Mouse (Mus musculus): Measurements from ENCODE around the gene Mapkapk2. TPM values are rescaled to one million over a fixed set of nuclear protein-coding genes. Genes with fewer than 3 reads are reported as not detected.

Mapkapk2 gene
- total and polyA plus RNA-seq, 3 experiments = 53.2 to 85.4 TPM; not detected in 1

- Histone ChIP-seq H3K4me1 (ENCODE audit: control insufficient read depth in 1 of 2, insufficient read depth in 2 of 2, low read length in 2 of 2) (peaks cover 0 to 3% of the 10 kb centered on the region in 2 experiments; a peak in 1 of 4 replicates), H3K4me3 (ENCODE audit: control insufficient read depth in 1 of 2, insufficient read depth in 1 of 2, low read depth in 2 of 2, low read length in 2 of 2) (peak overlapping the region; percentile 98 to 99), H3K27ac (ENCODE audit: control insufficient read depth, low read depth, low read length) (peak overlapping the region; percentile 69), H3K36me3 (ENCODE audit: control insufficient read depth in 1 of 2, insufficient read depth in 2 of 2, low read length in 2 of 2) (peaks cover 0 to 4% of the 10 kb centered on the region in 2 experiments; a peak in 2 of 4 replicates), H3K27me3 (ENCODE audit: control insufficient read depth in 1 of 2, insufficient read depth in 2 of 2, low read length in 2 of 2) (no peaks in the 10 kb centered on the region), H3K9ac (ENCODE audit: control insufficient read depth, low read depth, low read length, poor library complexity, severe bottlenecking) (peak overlapping the region; percentile 97), H3K79me2 (ENCODE audit: control insufficient read depth, insufficient read depth, low read length, poor library complexity) (peaks cover 34% of the 10 kb centered on the region), H3K9me3 (replicated peaks; ENCODE audit: insufficient read depth, low read length) (no peaks in the 10 kb centered on the region)
- peak; percentile 77 for DNase-seq (ENCODE audit: low read depth, low spot score)
- no peak for TF ChIP-seq USF1 (IDR thresholded peaks at IDR 0.05; ENCODE audit: low read depth, low read length)
- TF ChIP-seq TAL1 (IDR thresholded peaks at IDR 0.05; ENCODE audit: low read length) = peak; percentile 27; the same call in 1 of the 2 replicates
- TF ChIP-seq BHLHE40 (IDR thresholded peaks at IDR 0.05; ENCODE audit: borderline replicate concordance, low read depth, low read length) = no peak
- TF ChIP-seq SIN3A (IDR thresholded peaks at IDR 0.05; ENCODE audit: low read length) = peak; percentile 0; the same call in 1 of the 2 replicates
- no peak for TF ChIP-seq POLR2AphosphoS2 (IDR thresholded peaks at IDR 0.05; ENCODE audit: low read length)
- no peak for TF ChIP-seq NELFE (IDR thresholded peaks at IDR 0.05; ENCODE audit: low read depth, low read length)
- TF ChIP-seq MYC (IDR thresholded peaks at IDR 0.05; ENCODE audit: low read depth, low read length) = 0 out of 2 replicates have a peak, but pooled peaks have one; percentile 11
- TF ChIP-seq MAZ (IDR thresholded peaks at IDR 0.05; ENCODE audit: low read depth, low read length) = no peak
- TF ChIP-seq MAFK (IDR thresholded peaks at IDR 0.05; ENCODE audit: borderline replicate concordance, low read depth, low read length) = no peak
- TF ChIP-seq TBP (IDR thresholded peaks at IDR 0.05; ENCODE audit: low read depth, low read length) = peak; percentile 13; the same call in 1 of the 2 replicates
- TF ChIP-seq KAT2A (conservative IDR thresholded peaks at IDR 0.05; ENCODE audit: low read depth, low read length) = no peak
- TF ChIP-seq HCFC1 (IDR thresholded peaks at IDR 0.05; ENCODE audit: low read depth, low read length) = peak; percentile 69
- TF ChIP-seq MAX (IDR thresholded peaks at IDR 0.05; ENCODE audit: low read length) = no peak
- TF ChIP-seq UBTF (IDR thresholded peaks at IDR 0.05; ENCODE audit: borderline replicate concordance, insufficient read depth, low read depth, low read length) = no peak
- TF ChIP-seq GATA1 (IDR thresholded peaks at IDR 0.05; ENCODE audit: low read depth, low read length) = peak; percentile 63
- TF ChIP-seq EP300 (IDR thresholded peaks at IDR 0.05; ENCODE audit: low read depth in 1 of 2, low read length in 2 of 2) = 0 out of 4 replicates have a peak, but pooled peaks of 1 of the 2 experiments have one; percentile 21
- no peak for TF ChIP-seq MEF2A (IDR thresholded peaks at IDR 0.05; ENCODE audit: extremely low read depth, insufficient replicate concordance, low read depth, low read length, poor library complexity, severe bottlenecking)
- TF ChIP-seq RCOR1 (IDR thresholded peaks at IDR 0.05; ENCODE audit: low read depth, low read length) = no peak
- no peak for TF ChIP-seq ELF1 (IDR thresholded peaks at IDR 0.05; ENCODE audit: low read depth, low read length)
Measured at GRCm38 (mm10) chr1:131096132-131096695, 1.4 kb downstream of the Mapkapk2 start.

GRCm38 (mm10) chr1:131095574-131095973, 2.1 kb downstream of the Mapkapk2 start:
- Histone ChIP-seq H3K9me3 (replicated peaks; ENCODE audit: insufficient read depth, low read length) (no peaks in the 10 kb centered on the region), H3K27me3 (ENCODE audit: control insufficient read depth in 1 of 2, insufficient read depth in 2 of 2, low read length in 2 of 2) (no peaks in the 10 kb centered on the region), H3K36me3 (ENCODE audit: control insufficient read depth in 1 of 2, insufficient read depth in 2 of 2, low read length in 2 of 2) (peaks cover 0 to 4% of the 10 kb centered on the region in 2 experiments; a peak in 2 of 4 replicates), H3K79me2 (ENCODE audit: control insufficient read depth, insufficient read depth, low read length, poor library complexity) (peaks cover 37% of the 10 kb centered on the region), H3K4me3 (ENCODE audit: control insufficient read depth in 1 of 2, insufficient read depth in 1 of 2, low read depth in 2 of 2, low read length in 2 of 2) (no peak overlapping the region), H3K4me1 (ENCODE audit: control insufficient read depth in 1 of 2, insufficient read depth in 2 of 2, low read length in 2 of 2) (peaks cover 0 to 3% of the 10 kb centered on the region in 2 experiments; a peak in 1 of 4 replicates), H3K27ac (ENCODE audit: control insufficient read depth, low read depth, low read length) (no peak overlapping the region), H3K9ac (ENCODE audit: control insufficient read depth, low read depth, low read length, poor library complexity, severe bottlenecking) (no peak overlapping the region)
- no peak for TF ChIP-seq TCF12 (IDR thresholded peaks at IDR 0.05; ENCODE audit: low read depth, low read length)
- no peak for TF ChIP-seq GABPA (IDR thresholded peaks at IDR 0.05; ENCODE audit: low read depth, low read length)
- TF ChIP-seq ZNF384 (IDR thresholded peaks at IDR 0.05; ENCODE audit: low read depth, low read length) = no peak
- TF ChIP-seq HCFC1 (IDR thresholded peaks at IDR 0.05; ENCODE audit: low read depth, low read length) = no peak
- no peak for TF ChIP-seq MYB (IDR thresholded peaks at IDR 0.05; ENCODE audit: low read depth, low read length)
- TF ChIP-seq MXI1 (IDR thresholded peaks at IDR 0.05; ENCODE audit: low read depth, low read length) = no peak
- TF ChIP-seq USF2 (IDR thresholded peaks at IDR 0.05; ENCODE audit: borderline replicate concordance in 1 of 2, insufficient read depth in 1 of 2, low read depth in 1 of 2, low read length in 2 of 2) = no peak
- no peak for TF ChIP-seq TAL1 (IDR thresholded peaks at IDR 0.05; ENCODE audit: low read length)
- TF ChIP-seq MYC (IDR thresholded peaks at IDR 0.05; ENCODE audit: low read depth, low read length) = no peak
- no peak for TF ChIP-seq MAZ (IDR thresholded peaks at IDR 0.05; ENCODE audit: low read depth, low read length)
- no peak for TF ChIP-seq ZMIZ1 (IDR thresholded peaks at IDR 0.05; ENCODE audit: low read depth, low read length)
- TF ChIP-seq UBTF (IDR thresholded peaks at IDR 0.05; ENCODE audit: borderline replicate concordance, insufficient read depth, low read depth, low read length) = no peak
- TF ChIP-seq SMC3 (IDR thresholded peaks at IDR 0.05; ENCODE audit: low read depth, low read length) = no peak
- TF ChIP-seq NELFE (IDR thresholded peaks at IDR 0.05; ENCODE audit: low read depth, low read length) = no peak
- no peak for TF ChIP-seq ELF1 (IDR thresholded peaks at IDR 0.05; ENCODE audit: low read depth, low read length)
- no peak for TF ChIP-seq EP300 (IDR thresholded peaks at IDR 0.05; ENCODE audit: low read depth in 1 of 2, low read length in 2 of 2)
- peak; percentile 11 for DNase-seq (ENCODE audit: low read depth, low spot score)
